Mouse (Mus musculus) cerebellum, adult 2 months (tissue): Measurements from ENCODE around the gene Lzic. TPM values are rescaled to one million over a fixed set of nuclear protein-coding genes. Genes with fewer than 3 reads are reported as not detected.
A peak's percentile ranks its signal among the peaks of the same experiment; 100 is the strongest.

Source experiments
- DNase-seq, 2 experiments: peaks; one replicate each; pipeline ENCODE4 v3.0.0; 2021
- H3K27ac ChIP-seq: fragments of 200-500 bp; 2 replicates; pipeline ENCODE4 v1.5.1; 2012; ENCODE audit warnings: low read length, control low read depth, inconsistent platforms; ENCODE audit not compliant: insufficient read depth
- H3K27me3 ChIP-seq: fragments of 200-500 bp; 2 replicates; pipeline ENCODE4 v1.6.1; 2012; ENCODE audit warnings: inconsistent platforms, mild to moderate bottlenecking, low read length, moderate library complexity; ENCODE audit not compliant: control insufficient read depth, insufficient read depth
- H3K4me1 ChIP-seq: fragments of 200-500 bp; 2 replicates; pipeline ENCODE4 v1.6.1; 2011; ENCODE audit warnings: low read length; ENCODE audit not compliant: control insufficient read depth, insufficient read depth
- H3K4me3 ChIP-seq: fragments of 200-500 bp; replicated peaks from 2 replicates; pipeline ENCODE3; 2011; ENCODE audit warnings: mild to moderate bottlenecking, low read depth, low read length, control low read depth; ENCODE audit not compliant: insufficient read depth
- CTCF ChIP-seq: fragments of 200-500 bp; IDR thresholded peaks from 2 replicates; pipeline ENCODE4 v1.5.1; 2011; ENCODE audit warnings: low read depth, mild to moderate bottlenecking, control low read depth, low read length, moderate library complexity, borderline replicate concordance; ENCODE audit not compliant: insufficient read depth
- POLR2A ChIP-seq: fragments of 200-500 bp; IDR thresholded peaks from 2 replicates; pipeline ENCODE4 v1.6.1; 2011; ENCODE audit warnings: low read length, control low read depth, borderline replicate concordance; ENCODE audit not compliant: insufficient read depth
- WGBS: fragments of 180-500 bp; shearing (Covaris S2); methylation state at CpG from one replicate; pipeline ENCODE4 v1.1.7; 2018; 5-methylcytosine and 5-hydroxymethylcytosine counted together
- polyA plus RNA-seq: library from polyadenylated mRNA; depleted of rRNA; stranded (reverse); fragments of >200 nt; gene quantifications from 2 replicates; pipeline ENCODE4 v1.2.3, GENCODE M21; 2012

Lzic gene
- polyA plus RNA-seq, 1 experiment: 15.3 TPM

- no peak overlapping the region for H3K27ac ChIP-seq
- 40% methylated on average over 3 of the region's 3 CpGs for WGBS
Measured at GRCm38 (mm10) chr4:149504858-149505257, 19.8 kb downstream of the Lzic start.

GRCm38 (mm10) chr4:149505261-149505967 is 20.4 kb downstream of the Lzic start:
- 62% methylated on average over 15 of the region's 15 CpGs for WGBS
- Histone ChIP-seq H3K4me1 (no peaks in the 10 kb centered on the region), H3K27me3 (no peaks in the 10 kb centered on the region), H3K4me3 (no peak overlapping the region), H3K27ac (no peak overlapping the region)
- no peak for DNase-seq
- TF ChIP-seq POLR2A (no peak), CTCF (no peak)

More at GRCm38 (mm10) chr4:149504858-149505257, 19.8 kb downstream of the Lzic start:
- Histone ChIP-seq H3K27me3 (no peaks in the 10 kb centered on the region), H3K4me1 (no peaks in the 10 kb centered on the region), H3K4me3 (no peak overlapping the region)
- TF ChIP-seq CTCF: no peak
- no peak for TF ChIP-seq POLR2A
- DNase-seq: no peak

- DNase-seq: no peak
- Histone ChIP-seq H3K27me3 (no peaks in the 10 kb centered on the region), H3K4me1 (no peaks in the 10 kb centered on the region), H3K4me3 (no peak overlapping the region), H3K27ac (no peak overlapping the region)
- 72% methylated on average over 3 of the region's 3 CpGs for WGBS
- TF ChIP-seq POLR2A (no peak), CTCF (no peak)
Measured at GRCm38 (mm10) chr4:149506904-149507303, 21.9 kb downstream of the Lzic start.

GRCm38 (mm10) chr4:149511221-149511646 is 26.2 kb downstream of the Lzic start:
- no peak for DNase-seq
- Histone ChIP-seq H3K4me1 (no peaks in the 10 kb centered on the region), H3K27ac (no peak overlapping the region), H3K4me3 (no peak overlapping the region), H3K27me3 (no peaks in the 10 kb centered on the region)
- 22% methylated on average over 6 of the region's 6 CpGs for WGBS
- TF ChIP-seq POLR2A (no peak), CTCF (no peak)

GRCm38 (mm10) chr4:149512072-149512471 is 27.0 kb downstream of the Lzic start:
- 79% methylated on average over 7 of the region's 7 CpGs for WGBS
- no peak for TF ChIP-seq CTCF
- TF ChIP-seq POLR2A: no peak
- Histone ChIP-seq H3K27me3 (no peaks in the 10 kb centered on the region), H3K27ac (no peak overlapping the region), H3K4me1 (no peaks in the 10 kb centered on the region), H3K4me3 (no peak overlapping the region)
- DNase-seq: no peak

- H3K4me1 ChIP-seq: peaks cover 6% of the 10 kb centered on the region
- H3K4me3 ChIP-seq: no peak overlapping the region
- no peak overlapping the region for H3K27ac ChIP-seq
- DNase-seq: no peak
- no peaks in the 10 kb centered on the region for H3K27me3 ChIP-seq
- TF ChIP-seq POLR2A (no peak), CTCF (no peak)
- 88% methylated on average over 5 of the region's 5 CpGs for WGBS
Measured at GRCm38 (mm10) chr4:149515706-149516105, 30.7 kb downstream of the Lzic start.

- Histone ChIP-seq H3K27ac (no peak within 1 kb of the TSS), H3K4me1 (peaks cover 10% of the 10 kb centered on the region), H3K27me3 (no peaks in the 10 kb centered on the region), H3K4me3 (peak within 1 kb of the TSS; percentile 100)
- TF ChIP-seq POLR2A (0 out of 2 replicates have a peak, but pooled peaks have one; percentile 36), CTCF (no peak)
- WGBS: under 1% methylated on average over 43 of the region's 46 CpGs
- DNase-seq: peak; percentile 95 to 98
Measured at GRCm38 (mm10) chr4:149517868-149518340, 32.9 kb downstream of the Lzic start, which contains the start of gene Ctnnbip1. Gene Ctnnbip1, plus strand, starts transcription at chr4:149518236.
